Mouse (Mus musculus) CD4-positive, CD25-positive, alpha-beta regulatory T cell, adult 2 months (primary cell): ENCODE data around the gene Rasl10a.
"Not testable (repeated sequence)": the region's sequence is repeated elsewhere in the genome, so short reads cannot be mapped to it uniquely, and the experiment has no call there.

Source experiments
- DNase-seq: peaks from one replicate; pipeline ENCODE4 v3.0.0-alpha.2; 2012; ENCODE audit warnings: low read depth, low spot score

Gene Rasl10a

DNA sequence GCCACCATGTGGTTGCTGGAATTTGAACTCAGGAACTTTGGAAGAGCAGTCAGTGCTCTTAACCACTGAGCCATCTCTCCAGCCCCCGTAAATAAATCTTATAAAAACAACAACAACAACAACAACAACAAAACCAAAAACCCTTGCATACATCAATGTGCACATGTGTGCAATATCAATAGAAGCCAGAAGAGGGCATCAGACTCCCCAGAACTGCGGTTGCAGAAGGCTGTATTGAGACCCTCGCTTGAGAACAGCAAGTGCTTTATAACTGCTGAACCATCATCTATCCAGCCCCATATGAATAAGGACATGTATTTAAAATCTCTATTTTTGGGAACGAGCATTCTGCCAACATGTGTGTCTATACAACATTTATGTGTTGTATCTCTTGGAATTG is 17.0 kb downstream of the Rasl10a start:
- DNase-seq, result peak; percentile 56

DNA sequence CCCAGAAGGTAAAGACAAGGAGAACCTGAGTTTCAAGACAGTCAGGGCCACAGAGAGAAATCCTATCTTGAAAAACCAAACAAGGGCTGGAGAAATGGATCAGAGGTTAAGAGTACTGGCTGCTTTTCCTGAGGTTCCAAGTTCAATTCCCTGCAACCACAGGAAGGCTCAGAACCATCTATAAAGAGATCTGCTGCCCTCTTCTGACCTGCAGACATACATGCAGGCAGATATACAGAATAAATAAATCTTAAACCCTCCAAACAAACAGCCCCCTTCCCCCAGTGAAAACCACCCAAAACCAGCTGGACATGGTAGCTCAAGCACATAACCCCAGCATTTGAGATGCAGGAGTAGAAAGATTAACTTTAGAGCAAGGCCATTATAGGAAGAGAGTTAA is 17.8 kb downstream of the Rasl10a start:
- DNase-seq, result no peak

DNA sequence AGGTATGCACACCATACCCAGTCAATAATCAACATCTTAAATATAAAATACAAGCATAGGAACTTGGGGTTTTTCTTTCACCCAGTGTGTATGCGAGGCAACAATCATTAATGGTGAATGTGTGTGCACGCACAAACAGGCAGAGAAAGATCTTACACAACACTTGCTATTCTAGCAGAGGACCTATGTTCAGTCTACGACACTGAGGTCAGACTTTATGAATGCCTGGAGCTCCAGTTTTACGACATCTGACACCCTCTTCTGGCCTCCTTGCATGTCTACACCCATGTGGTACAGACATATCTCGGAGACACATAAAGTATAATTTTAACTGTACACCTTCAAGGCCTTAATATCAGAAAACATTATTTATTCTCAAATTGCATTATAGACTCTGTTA is 18.9 kb downstream of the Rasl10a start:
- DNase-seq, result not testable (repeated sequence)

DNA sequence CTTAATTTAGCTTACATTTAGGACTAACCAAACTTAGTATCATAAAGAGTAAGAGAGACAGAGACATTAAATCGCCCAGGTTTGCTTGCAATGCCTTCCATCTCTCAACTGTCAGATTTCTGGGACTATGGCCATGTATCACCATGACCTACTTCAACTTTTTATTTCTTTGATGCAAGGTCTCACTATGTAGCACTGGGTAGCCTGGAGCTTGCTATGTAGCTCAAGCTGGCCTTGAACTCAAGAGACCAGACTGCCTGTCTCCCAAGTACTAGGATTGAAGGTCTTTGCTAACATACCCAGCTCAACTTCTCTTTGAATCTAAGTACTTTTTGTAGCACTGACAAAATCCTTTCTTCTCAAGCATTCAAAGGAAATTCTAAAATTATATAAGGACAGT is 31.2 kb downstream of the Rasl10a start:
- no peak for DNase-seq

DNA sequence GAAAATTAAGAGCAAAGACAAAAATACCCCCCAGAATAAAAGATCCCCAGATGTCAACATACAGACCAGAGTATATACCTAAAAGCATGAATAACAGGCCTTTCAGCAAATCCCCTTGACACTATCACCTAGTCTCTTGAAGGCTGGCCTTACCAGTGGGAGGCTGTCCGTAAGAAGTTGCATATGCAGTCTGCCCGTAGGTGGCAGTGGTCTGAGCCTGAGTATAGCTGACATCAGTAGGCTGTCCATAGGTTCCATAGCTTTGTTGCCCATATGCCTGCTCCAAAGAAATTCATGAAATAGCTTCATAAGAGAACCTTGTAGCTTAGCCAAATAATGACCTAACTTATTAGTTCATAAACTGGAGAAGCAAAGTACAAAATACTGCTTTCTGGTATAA is 33.8 kb downstream of the Rasl10a start:
- DNase-seq, result peak; percentile 32

DNA sequence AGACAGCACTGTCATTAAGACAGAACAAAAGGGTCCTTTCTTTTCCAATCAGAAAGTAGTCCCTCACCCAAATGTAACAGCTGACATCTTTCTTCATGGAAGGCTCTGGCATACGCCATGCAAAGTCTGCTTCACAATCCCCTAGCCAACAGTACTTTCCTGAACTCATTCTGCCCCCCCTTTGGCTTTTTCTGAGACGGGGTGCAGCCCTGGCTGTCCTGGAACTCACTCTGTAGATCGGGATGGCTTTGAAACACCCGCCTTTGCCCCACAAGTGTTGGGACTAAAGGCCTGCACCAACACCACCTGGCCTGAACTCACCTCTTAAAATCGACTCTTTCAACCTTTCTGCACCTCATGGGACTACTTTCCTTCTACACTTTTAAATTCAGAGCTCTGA is 37.9 kb downstream of the Rasl10a start:
- no peak for DNase-seq

DNA sequence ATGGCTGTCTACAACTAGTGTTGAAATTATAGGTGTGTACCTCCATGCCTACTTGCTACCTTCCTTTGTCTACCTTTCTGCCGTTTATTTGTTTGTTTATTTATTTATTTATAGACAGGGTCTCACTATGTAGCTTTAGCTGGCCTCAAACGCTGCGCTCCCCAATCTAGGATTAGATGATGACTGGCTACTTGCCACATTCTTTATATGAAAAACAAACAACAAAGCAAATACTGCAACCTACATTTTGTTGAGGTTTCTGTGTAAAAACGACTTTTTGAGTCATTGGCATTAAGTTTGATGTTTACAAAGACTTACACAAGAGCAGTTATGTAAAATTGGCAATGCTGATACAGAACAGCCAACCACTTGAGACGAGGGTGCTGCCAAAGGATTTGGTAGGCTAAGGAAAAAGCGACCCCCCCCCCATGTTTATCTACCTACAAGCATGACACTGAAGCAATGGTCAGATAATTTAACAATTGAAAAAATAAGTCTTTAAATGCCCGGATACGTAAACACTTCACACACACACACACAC is 38.6 kb downstream of the Rasl10a start:
- no peak for DNase-seq

DNA sequence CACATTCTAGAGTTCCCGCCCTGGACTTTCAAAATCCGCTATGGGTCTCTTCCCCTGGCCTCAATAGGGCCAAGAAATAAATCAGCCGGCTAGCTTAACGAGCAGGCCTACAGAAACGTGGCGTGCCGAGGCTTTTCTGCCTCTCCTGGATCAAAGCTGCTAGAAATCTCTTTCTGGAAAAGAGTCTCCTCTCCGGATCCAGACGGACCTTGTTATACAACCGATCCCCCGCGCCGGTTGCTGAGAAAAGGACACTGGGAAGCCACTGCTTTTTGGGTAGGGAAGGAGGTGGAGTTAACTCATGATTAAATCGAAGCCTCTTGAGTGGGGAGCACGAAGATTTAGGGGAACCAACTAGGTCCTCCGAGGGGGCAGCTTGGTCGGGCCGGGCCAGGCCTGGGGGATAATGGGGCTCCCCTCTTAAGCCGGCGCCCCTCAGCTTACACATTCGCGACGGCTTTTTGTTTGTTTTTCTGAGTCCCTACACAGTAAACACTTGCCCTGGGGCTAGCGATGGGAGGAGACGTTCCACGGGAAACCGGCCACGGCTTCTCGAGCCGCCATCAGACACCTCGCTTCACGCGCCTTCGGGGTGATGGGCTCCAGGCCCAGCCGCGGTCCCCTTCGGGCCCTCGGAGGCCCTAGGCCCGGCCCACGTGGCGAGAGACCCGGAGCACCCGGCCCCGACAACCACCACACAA is 40.3 kb downstream of the Rasl10a start:
- no peak for DNase-seq

DNA sequence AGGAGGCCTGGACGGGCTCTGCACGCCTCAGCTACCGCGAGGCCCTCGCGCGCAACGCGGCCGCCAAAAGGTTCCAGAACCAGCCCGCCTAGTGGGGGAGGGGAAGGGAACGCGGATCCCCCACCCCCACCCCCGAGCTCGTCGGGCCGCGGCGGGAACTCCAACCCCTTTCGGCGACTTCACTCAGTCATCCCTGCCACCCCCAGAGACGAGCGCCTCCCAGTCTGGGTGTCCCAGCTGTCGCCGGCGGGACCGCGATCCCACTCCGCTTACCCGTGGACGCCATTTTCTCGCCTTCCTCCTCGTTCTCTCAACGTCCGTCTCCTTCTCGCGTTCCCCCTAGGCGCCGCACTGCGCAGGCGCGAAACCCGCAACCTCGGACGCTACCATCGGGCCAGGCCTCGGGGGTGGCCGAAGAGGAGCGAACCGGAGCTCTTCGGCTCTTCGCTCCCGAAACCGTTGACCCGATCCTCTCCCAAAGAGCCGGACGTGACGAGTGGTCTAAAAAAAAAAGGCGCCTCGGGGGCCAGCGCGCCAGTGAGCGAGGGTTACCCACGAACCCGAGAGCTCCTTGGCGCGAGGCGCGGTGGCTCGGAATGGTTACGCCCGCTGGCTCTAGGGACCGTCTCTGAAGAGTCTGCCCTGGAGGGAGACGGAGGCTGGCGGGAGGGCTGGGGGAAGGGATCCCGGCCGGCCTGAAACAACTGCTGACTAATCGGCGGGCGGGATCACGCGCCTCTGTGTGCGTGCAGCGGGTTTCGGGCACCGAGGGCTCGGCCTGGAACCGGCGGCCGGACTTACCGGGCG is 41.0 kb downstream of the Rasl10a start, which contains the start of the genes Rhbdd3 and Ewsr1:
Gene Rhbdd3, plus strand, starts transcription at position 191 of the 807 bp plus-strand sequence.
Gene Ewsr1, minus strand, starts transcription at position 531 of the 807 bp plus-strand sequence.
- peak; percentile 98 for DNase-seq

DNA sequence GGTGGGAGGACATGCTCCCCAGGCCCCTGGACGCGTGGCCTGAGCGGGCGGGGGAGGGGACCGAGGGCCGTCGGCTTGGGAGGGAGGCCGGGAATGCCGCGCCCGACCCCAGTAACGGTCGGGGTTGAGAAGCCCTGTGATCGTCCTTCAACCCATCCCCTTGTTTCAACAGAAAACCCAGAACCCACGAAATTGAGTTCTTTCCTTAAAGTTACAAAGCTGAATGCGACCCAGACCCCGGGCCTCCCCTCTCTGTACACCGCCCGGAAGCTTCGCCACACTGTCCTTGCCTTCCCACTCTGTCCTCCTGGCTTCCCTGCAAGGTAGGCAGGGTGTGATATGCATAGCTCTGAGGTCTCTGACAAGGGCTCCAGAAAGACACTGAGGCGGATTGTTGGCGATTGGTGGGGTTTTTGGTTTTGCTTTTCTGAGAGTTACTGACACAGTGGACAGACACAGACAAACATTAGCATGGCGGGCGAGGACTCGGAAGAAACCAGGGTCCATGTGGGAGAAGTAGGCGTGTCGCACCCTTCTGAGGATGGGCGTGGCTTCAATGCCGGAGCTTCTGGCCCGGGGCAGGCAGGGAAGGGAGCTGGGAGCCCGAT is 41.8 kb downstream of the Rasl10a start:
- peak; percentile 82 for DNase-seq

DNA sequence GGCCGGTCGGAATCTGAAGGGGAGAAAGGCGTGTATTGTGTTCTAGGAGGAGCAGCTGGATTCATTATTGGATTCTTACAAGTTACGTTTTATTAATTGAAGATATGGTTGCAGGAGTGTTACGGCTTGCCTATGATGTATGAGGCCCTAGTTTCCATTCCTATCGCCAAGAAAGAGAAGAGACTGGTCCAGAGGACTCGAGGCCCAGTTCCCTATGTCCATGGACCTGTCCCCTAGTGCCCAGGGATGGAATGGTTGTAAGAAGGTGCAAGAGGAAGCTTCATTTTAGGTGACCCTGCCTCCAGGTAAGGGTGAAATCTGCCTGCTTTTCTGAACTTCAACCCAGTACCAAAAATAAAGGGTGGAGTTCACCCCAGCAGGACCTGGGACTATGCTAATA is 42.4 kb downstream of the Rasl10a start:
- peak; percentile 24 for DNase-seq

DNA sequence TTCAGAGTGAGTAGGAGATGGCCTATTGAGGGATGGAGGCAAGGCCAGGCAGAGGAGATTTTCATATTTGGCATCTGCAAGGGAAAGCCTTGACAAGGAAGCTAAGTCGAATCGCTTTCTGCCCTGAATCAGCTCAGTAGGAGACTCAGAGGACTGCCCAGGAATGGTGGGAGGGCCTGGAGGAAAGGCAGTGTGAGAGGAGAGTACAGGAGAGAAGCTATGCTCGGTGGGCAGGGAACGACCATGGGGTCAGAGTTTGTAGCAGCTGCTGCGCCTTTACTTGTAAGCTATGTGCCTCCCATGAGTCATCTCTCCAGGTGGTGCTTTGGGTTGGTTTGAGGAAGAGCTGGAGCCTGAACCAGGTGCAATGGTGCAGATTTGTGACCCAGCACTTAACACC is 42.9 kb downstream of the Rasl10a start:
- DNase-seq, result no peak

DNA sequence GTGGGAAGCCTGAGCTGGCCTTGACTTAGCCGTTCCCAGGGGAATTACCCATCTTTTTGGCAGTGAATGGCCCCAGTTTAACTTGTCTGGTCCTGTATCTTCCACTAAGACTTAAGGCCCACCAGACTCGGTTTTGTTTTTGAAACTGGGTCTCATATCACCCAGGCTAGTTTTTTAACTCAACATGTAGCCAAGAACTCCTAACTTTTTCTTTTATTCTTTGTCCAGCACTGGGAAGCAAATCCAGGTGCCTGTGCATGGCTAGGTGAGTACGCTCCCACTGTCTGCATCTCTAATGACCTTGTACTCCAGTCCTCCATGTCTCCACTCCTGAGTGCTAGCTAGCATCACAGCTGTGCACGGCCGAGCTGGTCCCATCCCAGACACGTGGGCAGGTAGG is 43.7 kb downstream of the Rasl10a start:
- no peak for DNase-seq

DNA sequence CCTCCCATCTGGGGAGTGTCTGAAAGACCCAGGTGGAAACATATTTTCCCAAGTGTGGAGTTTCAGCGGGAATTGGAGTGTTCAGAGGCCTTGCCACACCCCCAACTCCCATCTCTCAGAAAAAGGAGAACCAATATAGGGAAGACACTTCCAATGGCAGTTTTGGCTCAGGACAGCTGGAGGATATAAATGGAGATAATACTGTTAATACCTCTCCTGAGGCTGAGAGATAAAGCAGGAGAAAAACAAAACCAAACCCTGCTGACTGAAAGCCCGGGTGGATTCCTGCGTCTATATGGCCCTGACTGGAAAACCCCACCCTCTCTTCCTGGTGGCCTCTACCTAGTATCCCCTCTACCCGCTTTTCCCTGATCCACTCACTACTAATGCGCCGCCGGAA is 44.5 kb downstream of the Rasl10a start:
- no peak for DNase-seq

DNA sequence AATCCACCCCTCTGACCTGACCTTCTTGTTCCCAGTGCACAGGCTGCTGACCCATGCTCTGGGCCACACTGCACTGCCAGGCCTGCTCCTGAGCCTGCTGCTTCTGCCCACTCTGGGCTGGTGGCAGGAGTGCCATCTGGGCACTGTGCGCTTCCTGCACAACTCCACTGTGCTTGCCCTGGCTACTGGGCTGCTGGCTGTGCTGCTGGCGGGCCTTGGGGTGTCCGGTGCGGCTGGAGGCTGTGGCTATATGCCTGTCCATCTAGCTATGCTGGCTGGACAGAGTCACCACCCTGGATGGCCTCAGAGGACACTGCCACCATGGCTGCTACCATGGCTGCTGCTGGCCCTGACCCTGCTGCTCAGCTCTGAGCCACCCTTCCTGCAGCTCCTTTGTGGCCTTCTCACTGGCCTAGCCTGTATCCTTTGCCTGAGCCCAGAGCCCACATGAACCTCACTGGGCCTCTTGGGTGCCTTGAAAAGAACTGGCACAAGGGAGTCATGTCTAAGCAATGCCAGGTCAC is 46.1 kb downstream of the Rasl10a start:
- no peak for DNase-seq

DNA sequence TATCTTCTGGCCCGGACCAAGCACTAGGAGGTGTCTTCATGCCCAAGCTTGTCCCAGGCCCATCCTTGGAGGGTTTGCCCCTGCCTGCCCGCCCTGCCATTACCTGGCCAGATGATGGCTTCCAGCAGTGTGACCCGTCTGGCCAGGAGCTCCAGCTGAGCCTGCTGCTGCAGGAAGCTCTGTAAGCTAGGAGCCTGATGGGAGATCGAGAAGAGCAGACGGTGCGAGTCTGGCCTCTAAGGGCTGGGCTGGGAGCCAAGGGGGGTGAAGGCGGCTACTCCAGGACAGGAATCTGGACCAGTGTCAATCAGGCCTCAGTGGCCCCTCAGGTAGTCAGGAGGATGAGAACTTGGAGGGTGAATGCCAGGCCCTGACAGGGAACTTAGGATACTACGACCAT is 51.5 kb downstream of the Rasl10a start:
- DNase-seq, result no peak
